Mouse (Mus musculus) yolk sac, embryonic 10.5 days (tissue): ENCODE data around the gene Fgfr2.
A peak's percentile ranks its signal among the peaks of the same experiment; 100 is the strongest.

ENCODE experiments used
- DNase-seq: peaks from one replicate; pipeline ENCODE4 v3.0.0-alpha.2; 2017; ENCODE audit warnings: low spot score

Gene Fgfr2

GRCm38 (mm10) chr7:131327054-131327453 is 1796.1 kb downstream of the Fgfr2 start:
- no peak for DNase-seq

- no peak for DNase-seq
Observed at GRCm38 (mm10) chr7:131322192-131322591, 1801.0 kb downstream of the Fgfr2 start, which contains the start of gene Cuzd1. Cuzd1 (minus strand) TSS chr7:131322292.

- no peak for DNase-seq
Observed at GRCm38 (mm10) chr7:131318340-131318739, 1804.8 kb downstream of the Fgfr2 start.

- DNase-seq = no peak
Observed at GRCm38 (mm10) chr7:131317587-131317986, 1805.6 kb downstream of the Fgfr2 start.

- no peak for DNase-seq
Observed at GRCm38 (mm10) chr7:131314493-131314892, 1808.7 kb downstream of the Fgfr2 start.

DNA sequence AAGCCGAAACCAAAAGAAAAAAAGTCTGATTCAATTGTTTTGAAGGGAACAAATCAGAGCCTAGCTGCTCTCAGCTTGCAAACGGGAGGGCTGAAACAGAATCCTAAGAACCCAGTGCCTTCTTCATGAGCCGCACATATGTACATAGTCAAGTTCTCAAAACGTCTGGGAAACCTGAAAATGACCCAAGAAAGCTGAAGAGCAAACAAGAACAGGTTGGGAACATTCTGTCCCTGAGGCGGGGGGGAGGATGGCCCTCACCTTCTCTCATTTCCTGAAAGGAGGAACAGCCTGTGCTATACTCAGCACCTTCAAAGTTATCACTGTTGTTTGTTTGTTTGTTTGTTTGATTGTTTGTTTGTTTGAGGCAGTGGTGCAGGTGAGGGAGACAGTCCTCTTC is 1816.4 kb downstream of the Fgfr2 start:
- DNase-seq = no peak

- no peak for DNase-seq
Observed at GRCm38 (mm10) chr7:131303340-131303739, 1819.8 kb downstream of the Fgfr2 start.

DNA sequence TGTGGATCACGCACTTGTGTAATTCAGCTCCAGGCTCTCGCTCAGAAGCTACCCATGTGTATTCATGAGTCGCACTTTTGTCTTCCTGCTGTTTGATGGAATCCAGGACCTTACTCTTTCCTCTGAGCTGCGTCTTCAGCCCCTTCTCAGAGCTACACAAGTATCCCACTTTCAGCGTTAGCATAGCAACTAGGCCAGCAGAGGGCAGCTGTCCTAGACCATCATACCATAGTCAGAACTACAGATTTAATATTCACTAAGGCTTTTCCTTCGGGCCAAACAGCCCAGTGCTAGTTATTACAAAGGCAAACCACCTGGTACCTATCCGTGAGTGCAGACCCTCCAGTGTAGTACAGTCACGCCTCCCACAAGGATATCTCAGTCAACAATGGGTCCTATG is 1826.0 kb downstream of the Fgfr2 start:
- DNase-seq = no peak

GRCm38 (mm10) chr7:131265851-131266250 is 1857.3 kb downstream of the Fgfr2 start:
- DNase-seq = no peak

DNA sequence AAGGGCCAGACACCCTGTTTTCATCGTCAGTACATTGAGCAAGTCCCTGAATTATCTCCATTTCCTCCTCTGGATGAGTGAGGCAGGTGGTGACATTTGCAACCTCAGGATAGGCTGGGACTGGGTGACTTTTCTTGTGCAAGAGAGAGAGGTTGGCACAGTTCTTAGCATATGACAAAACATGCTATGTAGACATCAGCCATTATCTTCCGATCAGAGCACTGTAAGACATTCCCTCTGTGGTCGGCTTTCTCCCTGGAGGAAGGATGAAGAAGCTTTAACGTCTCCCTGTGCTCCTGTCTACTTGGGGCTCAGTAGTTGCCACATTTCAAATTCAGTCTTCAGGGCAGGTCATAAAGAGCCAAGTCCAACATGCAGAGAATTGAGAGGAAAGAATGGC is 1858.9 kb downstream of the Fgfr2 start:
- DNase-seq = no peak

DNA sequence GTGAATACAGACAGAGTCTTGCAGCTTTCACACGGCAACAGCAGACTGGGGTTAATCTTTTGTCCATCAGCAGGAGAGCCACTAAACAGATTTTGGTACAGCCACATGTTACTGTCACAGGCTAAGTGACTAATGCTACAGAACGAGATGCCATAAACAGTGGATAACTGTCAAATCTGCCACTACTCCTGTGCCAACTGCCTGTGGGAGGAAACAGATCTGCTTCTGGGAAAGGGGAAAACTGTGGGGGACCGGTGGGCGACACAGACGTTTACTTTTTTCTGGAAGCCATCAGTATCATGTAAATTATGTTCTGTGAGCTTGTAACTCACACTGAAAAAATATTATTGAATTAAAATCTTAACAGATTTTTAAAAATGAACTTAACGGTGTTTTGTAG is 1862.2 kb downstream of the Fgfr2 start:
- no peak for DNase-seq

- no peak for DNase-seq
Observed at GRCm38 (mm10) chr7:131257309-131257708, 1865.8 kb downstream of the Fgfr2 start.

DNA sequence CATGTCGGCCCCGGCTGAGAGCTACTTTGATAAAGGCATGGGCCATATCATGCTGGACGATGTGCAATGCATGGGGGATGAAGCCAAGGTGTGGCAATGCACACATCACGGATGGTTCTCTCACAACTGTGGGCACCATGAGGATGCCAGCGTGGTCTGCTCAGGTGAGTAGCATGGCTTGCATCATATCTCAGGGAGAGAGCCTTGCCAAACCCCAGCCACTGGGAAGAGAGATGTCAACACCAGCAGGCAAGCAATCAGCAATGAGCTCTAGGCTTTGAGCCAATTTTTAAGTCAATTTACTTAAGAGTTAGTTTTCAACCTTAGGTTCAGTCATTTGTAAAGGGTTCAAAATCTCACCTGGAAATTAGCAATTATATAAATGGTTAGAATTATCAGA is 1866.3 kb downstream of the Fgfr2 start:
- no peak for DNase-seq

GRCm38 (mm10) chr7:131244993-131245392 is 1878.2 kb downstream of the Fgfr2 start:
- DNase-seq = peak; percentile 6

DNA sequence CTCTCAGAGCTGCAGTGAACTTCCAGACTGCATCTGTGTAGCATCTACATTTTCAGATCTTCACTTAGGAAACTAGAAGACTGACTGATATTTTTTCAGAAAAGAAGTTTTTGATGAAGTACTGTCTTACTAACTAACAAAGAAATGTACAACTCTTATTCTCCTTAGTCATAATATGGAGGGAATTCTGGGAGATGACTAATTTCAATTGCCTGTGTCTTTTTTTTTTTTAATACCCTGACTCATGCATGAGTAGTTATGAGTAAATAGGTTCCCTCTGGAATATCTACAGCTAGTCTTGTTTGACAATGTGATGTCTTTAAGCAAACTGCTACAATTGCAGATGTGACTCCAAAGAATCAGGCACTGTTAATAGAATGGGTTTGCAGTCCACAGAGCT is 1887.1 kb downstream of the Fgfr2 start:
- no peak for DNase-seq

GRCm38 (mm10) chr7:131223086-131223485 is 1900.1 kb downstream of the Fgfr2 start:
- no peak for DNase-seq

GRCm38 (mm10) chr7:131187996-131188395 is 1935.2 kb downstream of the Fgfr2 start:
- no peak for DNase-seq

DNA sequence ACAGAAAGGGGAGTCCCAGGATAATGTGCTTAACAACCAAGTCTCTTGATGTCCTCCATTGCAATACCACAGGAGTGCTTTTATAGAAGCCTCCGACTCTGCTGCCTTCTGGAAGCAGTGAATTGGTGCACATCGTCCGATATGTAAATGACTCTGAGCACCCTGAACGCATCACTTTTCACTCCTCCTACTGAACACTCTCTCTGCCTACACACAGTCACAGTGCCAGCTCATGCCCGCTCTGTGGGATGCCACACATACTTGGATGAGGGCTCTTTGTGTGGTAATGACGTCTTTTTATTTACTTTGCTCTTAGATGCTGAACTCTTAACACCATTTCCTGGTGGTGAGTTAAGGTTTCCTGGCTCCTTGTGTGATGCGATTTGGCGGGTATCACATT is 1936.1 kb downstream of the Fgfr2 start:
- DNase-seq = no peak

DNA sequence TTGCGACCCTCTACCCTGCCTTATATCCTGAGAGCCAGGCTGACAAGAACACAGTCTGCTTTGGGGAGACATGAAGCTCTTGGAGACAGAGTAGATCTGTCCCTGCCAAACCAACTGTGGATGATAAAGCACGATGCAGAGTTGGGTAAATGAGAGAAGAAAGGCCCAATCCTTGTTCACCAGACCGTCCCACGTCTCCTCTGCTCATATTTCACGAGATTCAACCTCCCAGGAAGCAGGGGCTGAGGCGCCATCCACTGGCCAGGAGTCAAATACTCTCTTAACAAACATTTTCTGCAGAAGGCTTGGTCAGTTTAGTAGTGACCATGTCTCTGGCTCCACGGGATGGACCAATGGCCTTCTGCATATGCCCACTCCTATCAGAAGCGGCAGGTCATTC is 1938.8 kb downstream of the Fgfr2 start:
- no peak for DNase-seq

GRCm38 (mm10) chr7:131182685-131183084 is 1940.5 kb downstream of the Fgfr2 start:
- DNase-seq = no peak

GRCm38 (mm10) chr7:131174121-131174520 is 1949.0 kb downstream of the Fgfr2 start, which contains the start of gene 5430419D17Rik:
5430419D17Rik (plus strand) TSS chr7:131174402.
- no peak for DNase-seq

DNA sequence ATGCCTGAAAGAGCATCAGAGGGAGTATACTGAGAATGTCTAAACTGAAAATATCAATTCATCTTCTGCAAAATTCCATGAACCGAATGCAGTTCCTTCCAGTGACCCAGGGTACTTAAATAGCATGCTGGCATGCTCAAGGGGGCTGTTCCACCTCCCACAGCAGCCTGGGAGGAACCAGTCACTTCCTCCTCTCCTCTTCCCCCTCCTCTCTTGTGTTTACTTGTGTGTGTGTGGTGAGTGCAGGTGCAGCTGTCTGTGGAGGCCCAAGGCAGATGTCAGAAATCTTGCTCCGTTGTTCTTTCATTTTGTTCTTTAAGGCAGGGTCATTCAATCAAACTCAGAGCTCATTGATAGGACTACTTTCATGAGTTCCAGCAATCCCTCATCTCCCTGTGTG is 1954.1 kb downstream of the Fgfr2 start:
- no peak for DNase-seq

- DNase-seq = no peak
Observed at GRCm38 (mm10) chr7:131167771-131168170, 1955.4 kb downstream of the Fgfr2 start.

DNA sequence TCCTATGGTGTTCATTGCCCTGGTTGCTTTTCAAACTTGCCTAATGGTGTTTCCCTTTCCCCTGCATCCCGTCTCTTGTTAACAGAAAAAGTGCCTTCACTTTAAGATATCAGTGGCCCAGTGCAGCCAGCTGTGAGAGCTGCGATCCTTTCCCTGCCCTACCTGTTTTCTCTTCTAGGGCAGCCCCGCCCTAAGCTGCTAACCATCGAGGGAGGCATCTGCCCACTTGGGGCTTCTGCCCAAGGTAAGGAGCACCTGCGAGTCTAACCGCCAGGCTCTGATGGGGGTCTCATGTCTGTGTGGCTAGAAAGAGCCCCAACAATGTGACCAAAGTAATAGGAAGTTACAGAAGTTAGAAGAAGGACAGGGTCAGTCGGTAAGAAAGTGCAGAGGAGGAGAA is 1960.9 kb downstream of the Fgfr2 start:
- no peak for DNase-seq

DNA sequence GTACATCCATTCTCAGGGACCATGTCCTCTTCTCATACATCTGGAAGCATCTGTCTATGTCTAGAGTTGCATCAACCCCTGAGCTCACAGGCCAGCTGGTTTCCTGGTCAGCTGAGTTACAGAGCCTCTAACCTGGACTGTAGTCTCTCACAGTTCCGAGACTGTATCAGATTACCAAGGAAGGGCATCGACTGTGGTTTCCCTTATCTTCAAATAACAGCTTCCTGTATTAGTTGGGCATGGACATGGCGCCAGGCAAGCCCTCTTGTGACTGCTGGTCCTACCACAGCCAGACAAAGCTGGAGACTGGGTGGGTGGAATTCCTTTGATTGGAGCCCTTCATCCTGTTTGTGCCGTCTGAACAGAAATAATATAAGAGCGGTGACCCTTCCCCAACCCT is 1970.1 kb downstream of the Fgfr2 start:
- DNase-seq = no peak
